Mouse (Mus musculus) hindbrain, postnatal 0 days (tissue): ENCODE measurements at regions not wholly inside any gene's neighbourhood (a gene's known extent, or its start where the extent isn't known, plus 50 kb on each side); places are given as distances from the start of the nearest gene placed in this dataset.

Experiments
- ATAC-seq: fragments of 200-750 bp; cut with Nextera tagmentation; 2 replicates; pipeline ENCODE4 v1.8.0; 2017; ENCODE audit warnings: mild to moderate bottlenecking, moderate TSS enrichment, moderate library complexity
- DNase-seq: peaks from one replicate; pipeline ENCODE4 v3.0.0-alpha.2; 2015; ENCODE audit warnings: low spot score
- H3K27ac ChIP-seq: fragments of 300-500 bp; sonication (generic); 2 replicates; pipeline ENCODE4 v1.5.1; 2014; ENCODE audit warnings: mild to moderate bottlenecking
- H3K27me3 ChIP-seq: fragments of 300-500 bp; sonication (generic); 2 replicates; pipeline ENCODE4 v1.6.1; 2014; ENCODE audit warnings: low read length, mixed read lengths; ENCODE audit not compliant: insufficient read depth
- H3K36me3 ChIP-seq: fragments of 300-500 bp; sonication (generic); 2 replicates; pipeline ENCODE4 v1.6.1; 2014; ENCODE audit warnings: low read length, mixed read lengths; ENCODE audit not compliant: insufficient read depth
- H3K4me1 ChIP-seq: fragments of 300-500 bp; sonication (generic); 2 replicates; pipeline ENCODE4 v1.6.1; 2014; ENCODE audit warnings: antibody characterized with exemption, low read length, mixed read lengths; ENCODE audit not compliant: insufficient read depth
- H3K4me2 ChIP-seq: fragments of 300-500 bp; sonication (generic); 2 replicates; pipeline ENCODE4 v1.6.1; 2014; ENCODE audit warnings: low read depth, mild to moderate bottlenecking, low read length, moderate library complexity, mixed read lengths
- H3K4me3 ChIP-seq: fragments of 300-500 bp; sonication (generic); 2 replicates; pipeline ENCODE4 v1.5.1; 2014; ENCODE audit warnings: low read length
- H3K9ac ChIP-seq: fragments of 300-500 bp; sonication (generic); replicated peaks from 2 replicates; pipeline ENCODE4 v1.6.1; 2014; ENCODE audit warnings: mild to moderate bottlenecking, low read length, moderate library complexity, mixed read lengths
- H3K9me3 ChIP-seq: fragments of 300-500 bp; sonication (generic); 2 replicates; pipeline ENCODE4 v1.6.1; 2016; ENCODE audit warnings: low read length, mixed read lengths
- CTCF ChIP-seq: IDR thresholded peaks from 2 replicates; pipeline ENCODE4 v1.5.1; 2016; ENCODE audit warnings: antibody characterized with exemption, control low read depth, low read depth
- WGBS: fragments of 180-500 bp; shearing (Covaris S2); extraction: QIAGEN DNeasy Blood & Tissue Kit; methylation state at CpG from one replicate; pipeline ENCODE4 v1.1.7; 2014; 5-methylcytosine and 5-hydroxymethylcytosine counted together

DNA sequence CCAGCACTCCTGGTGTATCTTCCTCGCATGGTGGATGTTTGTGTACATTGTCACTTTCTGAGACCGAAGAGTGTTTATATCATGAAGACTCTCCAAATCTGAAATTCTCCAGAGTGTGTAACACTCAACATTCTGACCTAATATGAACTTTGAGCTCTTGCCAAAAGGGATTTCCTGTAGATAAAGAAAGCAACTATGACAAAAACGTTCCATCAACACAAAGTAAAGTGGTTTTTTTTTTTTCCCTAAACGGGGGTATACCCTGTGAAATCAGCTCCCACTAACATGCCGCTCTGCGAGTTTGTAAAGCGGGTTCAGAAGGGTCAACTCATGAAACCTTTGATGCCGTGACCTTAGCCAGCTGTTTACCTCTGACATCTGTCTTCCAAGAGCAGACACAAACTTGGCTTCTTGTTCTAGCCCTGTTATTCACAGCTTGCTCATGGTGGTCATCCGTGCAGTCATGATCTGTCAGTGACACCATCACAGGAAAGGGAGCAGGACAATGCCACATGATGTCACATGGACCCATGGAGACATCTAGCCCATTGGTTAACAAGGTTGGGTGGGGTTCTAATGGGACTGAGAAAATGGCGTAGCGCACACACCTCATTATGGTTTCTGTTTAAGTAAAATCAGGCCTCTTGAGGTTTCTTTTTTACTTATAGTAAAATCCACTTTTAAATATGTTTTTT, 122.9 kb upstream of the Cmc1 start:
- WGBS: 78% methylated on average over 11 of the region's 11 CpGs
- TF ChIP-seq CTCF: no peak
- no peaks in the 10 kb centered on the region for H3K27me3 ChIP-seq
- no peaks in the 10 kb centered on the region for H3K4me1 ChIP-seq
- no peak for ATAC-seq
- no peak overlapping the region for H3K4me3 ChIP-seq
- no peak overlapping the region for H3K27ac ChIP-seq
- no peaks in the 10 kb centered on the region for H3K36me3 ChIP-seq
- DNase-seq: no peak
- H3K9ac ChIP-seq: no peak overlapping the region
- H3K4me2 ChIP-seq: no peak overlapping the region
- H3K9me3 ChIP-seq: no peaks in the 10 kb centered on the region

GRCm38 (mm10) chr9:118285481-118285880, 135.5 kb upstream of the Cmc1 start:
- WGBS: 75% methylated on average over 3 of the region's 3 CpGs
- no peak for TF ChIP-seq CTCF

GRCm38 (mm10) chr9:118287606-118288005, 137.6 kb upstream of the Cmc1 start:
- H3K27ac ChIP-seq: no peak overlapping the region
- TF ChIP-seq CTCF: no peak
- no peaks in the 10 kb centered on the region for H3K27me3 ChIP-seq

More at GRCm38 (mm10) chr9:118285481-118285880, 135.5 kb upstream of the Cmc1 start:
- Histone ChIP-seq H3K27ac (no peak overlapping the region), H3K4me2 (no peak overlapping the region), H3K27me3 (no peaks in the 10 kb centered on the region), H3K9me3 (no peaks in the 10 kb centered on the region), H3K9ac (no peak overlapping the region), H3K36me3 (no peaks in the 10 kb centered on the region), H3K4me1 (no peaks in the 10 kb centered on the region), H3K4me3 (no peak overlapping the region)
- DNase-seq: no peak
- no peak for ATAC-seq

DNA sequence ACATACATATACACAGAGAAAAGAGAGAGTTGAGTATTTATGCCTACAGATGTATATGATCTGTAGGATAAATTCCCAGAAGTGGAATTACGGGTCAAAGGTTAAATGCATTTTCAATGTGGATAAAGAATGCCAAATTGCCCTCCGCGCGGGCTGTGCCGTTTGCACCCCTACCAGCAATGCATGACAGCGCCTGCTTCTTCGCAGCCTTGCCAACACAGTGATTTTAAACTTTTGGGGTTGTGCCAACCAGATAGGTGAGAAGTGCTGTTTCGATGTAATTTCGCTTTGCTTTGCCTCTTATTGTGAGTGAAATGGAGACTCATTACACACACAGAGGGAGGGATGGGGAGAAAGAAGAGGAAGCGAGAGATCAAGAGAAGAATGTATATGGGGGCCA, 142.9 kb upstream of the Cmc1 start:
- ATAC-seq: no peak
- Histone ChIP-seq H3K9ac (no peak overlapping the region), H3K4me3 (no peak overlapping the region), H3K27ac (no peak overlapping the region), H3K27me3 (no peaks in the 10 kb centered on the region), H3K9me3 (no peaks in the 10 kb centered on the region), H3K36me3 (no peaks in the 10 kb centered on the region), H3K4me2 (no peak overlapping the region), H3K4me1 (no peaks in the 10 kb centered on the region)
- peak; percentile 43 for DNase-seq
- TF ChIP-seq CTCF: no peak
- WGBS: 73% methylated on average over 10 of the region's 10 CpGs

More at GRCm38 (mm10) chr9:118287606-118288005, 137.6 kb upstream of the Cmc1 start:
- H3K9ac ChIP-seq: no peak overlapping the region
- H3K4me1 ChIP-seq: no peaks in the 10 kb centered on the region
- WGBS: 87% methylated on average over 9 of the region's 9 CpGs
- no peak overlapping the region for H3K4me3 ChIP-seq
- no peak for ATAC-seq
- no peak overlapping the region for H3K4me2 ChIP-seq
- no peaks in the 10 kb centered on the region for H3K9me3 ChIP-seq
- no peak for DNase-seq
- no peaks in the 10 kb centered on the region for H3K36me3 ChIP-seq

DNA sequence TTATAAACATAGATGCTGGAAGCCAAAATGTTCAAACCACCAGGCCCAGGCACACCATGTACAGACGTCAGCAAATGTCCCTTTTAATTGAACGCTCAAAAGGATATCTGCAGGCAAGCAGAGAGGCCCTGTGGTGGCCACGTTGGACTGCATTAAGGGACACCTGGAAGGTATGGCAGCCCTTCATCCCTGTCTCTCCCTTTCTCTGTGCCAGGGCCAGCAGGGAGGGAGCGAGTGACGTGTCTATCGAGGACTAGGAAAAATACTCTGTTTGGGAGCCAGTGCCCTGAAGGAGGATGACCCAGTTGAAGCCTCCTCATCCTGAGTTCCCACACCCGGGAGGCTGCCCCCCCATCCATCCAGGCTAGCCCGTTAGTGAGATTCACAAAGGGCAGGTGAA, 144.0 kb upstream of the Cmc1 start:
- H3K27ac ChIP-seq: no peak overlapping the region
- DNase-seq (no peak), ATAC-seq (no peak)
- TF ChIP-seq CTCF: no peak
- no peak overlapping the region for H3K4me3 ChIP-seq
- H3K36me3 ChIP-seq: no peaks in the 10 kb centered on the region
- no peaks in the 10 kb centered on the region for H3K4me1 ChIP-seq
- no peaks in the 10 kb centered on the region for H3K27me3 ChIP-seq
- H3K4me2 ChIP-seq: no peak overlapping the region
- H3K9ac ChIP-seq: no peak overlapping the region
- no peaks in the 10 kb centered on the region for H3K9me3 ChIP-seq
- WGBS: 71% methylated on average over 8 of the region's 8 CpGs

DNA sequence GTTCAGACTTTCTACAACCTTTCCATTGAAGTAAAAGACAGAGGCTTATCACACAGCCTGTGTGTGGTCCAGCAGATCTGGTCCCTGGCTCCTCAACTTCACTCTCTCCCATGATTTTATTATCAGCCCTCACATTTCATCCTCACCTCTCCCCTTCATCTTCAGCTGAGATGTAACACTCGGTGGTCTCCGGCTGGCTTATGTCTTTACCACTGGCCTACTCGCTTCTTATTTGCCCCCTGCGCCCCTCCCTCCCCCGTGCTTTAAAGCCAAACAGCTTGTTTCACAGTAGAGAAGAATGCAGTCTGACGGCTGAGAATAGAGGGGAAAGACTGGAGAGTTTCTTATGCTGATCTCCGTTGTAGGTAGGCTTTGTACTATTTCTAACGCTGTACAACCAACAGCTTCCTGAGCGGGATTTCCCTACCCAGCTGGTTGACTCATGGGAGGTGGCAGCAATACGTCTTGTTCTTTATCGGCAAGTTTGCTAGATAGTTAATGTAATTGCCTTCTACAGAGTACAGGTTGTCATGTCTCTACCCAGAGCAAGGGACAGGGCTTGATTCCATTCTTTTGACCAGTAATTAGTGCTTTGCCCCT, 152.9 kb upstream of the Cmc1 start:
- Histone ChIP-seq H3K4me2 (no peak overlapping the region), H3K27me3 (no peaks in the 10 kb centered on the region), H3K4me1 (no peaks in the 10 kb centered on the region), H3K4me3 (no peak overlapping the region), H3K9me3 (no peaks in the 10 kb centered on the region), H3K27ac (no peak overlapping the region), H3K9ac (no peak overlapping the region), H3K36me3 (no peaks in the 10 kb centered on the region)
- WGBS: 72% methylated on average over 11 of the region's 11 CpGs
- DNase-seq: no peak
- TF ChIP-seq CTCF: no peak
- no peak for ATAC-seq
